Mouse (Mus musculus): ENCODE results near the gene Stac2.

DNA sequence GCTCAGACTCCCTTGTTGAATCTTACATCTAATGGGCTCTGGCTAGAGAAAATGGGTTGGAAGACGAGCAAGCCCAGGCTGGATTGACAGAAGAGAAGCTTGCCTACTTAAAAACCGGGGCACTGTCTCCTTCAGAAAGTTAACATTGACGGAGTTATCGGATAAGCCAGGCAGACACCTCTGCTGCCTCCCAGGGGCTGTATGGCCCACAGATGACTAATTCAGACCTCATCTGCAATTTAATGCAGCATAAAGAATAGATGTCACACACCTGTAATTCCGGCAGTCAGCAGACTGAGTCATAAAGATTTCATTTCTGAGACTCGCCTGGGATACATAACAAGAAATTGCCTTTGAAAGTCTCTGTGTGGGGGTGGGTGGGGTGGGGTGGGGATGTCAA is 27.2 kb upstream of the Stac2 start:
- TF ChIP-seq POLR2A (IDR thresholded peaks at IDR 0.05; ENCODE audit: borderline replicate concordance, insufficient read depth, low read length): no peak
- no peak for TF ChIP-seq CTCF (IDR thresholded peaks at IDR 0.05; ENCODE audit: borderline replicate concordance, insufficient read depth, low read depth, low read length)

Measured in cerebellum, adult 2 months (tissue).